Mouse (Mus musculus) liver, adult 2 months (tissue): ENCODE measurements at regions not wholly inside any gene's neighbourhood (a gene's known extent, or its start where the extent isn't known, plus 50 kb on each side); places are given as distances from the start of the nearest gene placed in this dataset.

Experiments
- CTCF ChIP-seq: fragments of 200-500 bp; IDR thresholded peaks from 2 replicates; pipeline ENCODE4 v1.5.1; 2011; ENCODE audit warnings: low read depth, low read length, control low read depth
- POLR2A ChIP-seq: fragments of 200-500 bp; IDR thresholded peaks from 2 replicates; pipeline ENCODE4 v1.6.1; 2011; ENCODE audit warnings: low read length, control low read depth; ENCODE audit not compliant: insufficient read depth; ENCODE audit errors: extremely low read depth

DNA sequence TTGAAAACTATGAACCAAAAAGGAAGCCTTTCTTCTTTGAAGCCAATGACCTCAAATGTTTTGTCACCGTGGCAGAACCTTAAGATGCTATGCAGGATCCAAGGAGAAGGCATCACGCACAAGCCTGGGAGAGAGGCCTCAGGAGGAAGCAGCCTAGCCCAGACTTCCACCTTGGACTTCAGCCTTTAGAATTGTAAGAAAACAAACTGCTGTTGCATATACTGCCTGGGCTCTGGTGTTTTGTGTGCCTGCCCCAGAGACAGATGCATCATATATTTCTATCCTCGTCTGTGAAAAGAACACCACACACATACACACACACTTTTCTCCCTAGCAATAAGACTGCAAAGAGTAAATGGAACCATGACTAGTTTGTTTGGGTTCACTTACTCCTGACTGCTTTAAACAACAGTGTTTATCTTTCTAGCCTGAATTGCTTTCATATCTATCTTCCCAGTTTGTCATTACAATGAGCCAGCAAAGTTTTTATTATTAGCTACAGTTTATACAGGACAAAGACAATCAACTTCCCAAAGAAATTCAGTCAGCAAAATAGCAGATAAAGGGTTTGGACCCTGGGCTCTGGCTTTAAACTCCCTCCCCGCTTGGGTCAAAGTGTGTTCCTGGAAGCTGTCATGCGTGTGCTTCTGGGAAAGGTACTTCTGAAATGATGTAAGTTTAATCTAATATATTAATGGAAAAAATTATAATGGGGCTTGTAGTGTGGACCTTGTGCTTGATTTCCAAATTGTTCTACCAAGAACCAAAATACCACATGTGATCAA, 204.2 kb downstream of the Gm5447 start:
- TF ChIP-seq CTCF (no peak), POLR2A (no peak)
